Mouse (Mus musculus) c-Kit-positive CD71-positive TER-119-positive erythroid progenitor cells, embryonic 14.5 days (primary cell): ENCODE measurements around the gene Mcl1.
"Not testable (repeated sequence)": the region's sequence is repeated elsewhere in the genome, so short reads cannot be mapped to it uniquely, and the experiment has no call there.

ENCODE experiments used
- DNase-seq: peaks from one replicate; pipeline ENCODE4 v3.0.0-alpha.2; 2013; ENCODE audit warnings: low spot score

Gene Mcl1

GRCm38 (mm10) chr3:95658236-95658867 lies at the start of gene Mcl1:
Gene Mcl1, plus strand, starts transcription at chr3:95658788.
- peak; percentile 88 for DNase-seq

GRCm38 (mm10) chr3:95609195-95609594 lies 49.4 kb upstream of the Mcl1 start:
- no peak for DNase-seq

- DNase-seq = no peak
Measured at GRCm38 (mm10) chr3:95613996-95614395, 44.6 kb upstream of the Mcl1 start.

- DNase-seq = no peak
Measured at GRCm38 (mm10) chr3:95618511-95618910, 40.1 kb upstream of the Mcl1 start.

- no peak for DNase-seq
Measured at GRCm38 (mm10) chr3:95621241-95621640, 37.3 kb upstream of the Mcl1 start.

GRCm38 (mm10) chr3:95622421-95622820 lies 36.2 kb upstream of the Mcl1 start:
- not testable (repeated sequence) for DNase-seq

- no peak for DNase-seq
Measured at GRCm38 (mm10) chr3:95623551-95623950, 35.0 kb upstream of the Mcl1 start.

- not testable (repeated sequence) for DNase-seq
Measured at GRCm38 (mm10) chr3:95623991-95624515, 34.5 kb upstream of the Mcl1 start.

- DNase-seq = peak; percentile 100
Measured at GRCm38 (mm10) chr3:95624628-95625503, 33.7 kb upstream of the Mcl1 start, which contains the start of gene Ensa. Gene Ensa, plus strand, starts transcription at chr3:95624993.

GRCm38 (mm10) chr3:95627763-95628162 lies 30.8 kb upstream of the Mcl1 start:
- DNase-seq = no peak

GRCm38 (mm10) chr3:95629755-95630154 lies 28.8 kb upstream of the Mcl1 start:
- no peak for DNase-seq

- DNase-seq = no peak
Measured at GRCm38 (mm10) chr3:95630856-95631255, 27.7 kb upstream of the Mcl1 start.

- DNase-seq = no peak
Measured at GRCm38 (mm10) chr3:95631304-95631703, 27.3 kb upstream of the Mcl1 start.

GRCm38 (mm10) chr3:95632648-95633588 lies 25.7 kb upstream of the Mcl1 start:
- DNase-seq = no peak

- DNase-seq = no peak
Measured at GRCm38 (mm10) chr3:95635636-95636035, 23.0 kb upstream of the Mcl1 start.

- no peak for DNase-seq
Measured at GRCm38 (mm10) chr3:95636072-95636471, 22.5 kb upstream of the Mcl1 start.

GRCm38 (mm10) chr3:95639694-95640093 lies 18.9 kb upstream of the Mcl1 start:
- no peak for DNase-seq

- no peak for DNase-seq
Measured at GRCm38 (mm10) chr3:95643097-95643496, 15.5 kb upstream of the Mcl1 start.

GRCm38 (mm10) chr3:95645313-95646235 lies 13.0 kb upstream of the Mcl1 start:
- DNase-seq = no peak

GRCm38 (mm10) chr3:95648016-95648415 lies 10.6 kb upstream of the Mcl1 start:
- no peak for DNase-seq
